Mouse (Mus musculus) embryonic stem cell, embryonic (primary cell): ENCODE measurements around the gene Gm11758.
"Not testable (repeated sequence)": the region's sequence is repeated elsewhere in the genome, so short reads cannot be mapped to it uniquely, and the experiment has no call there.

Experiments
- CTCF ChIA-PET, 4 experiments: fragments of 300-600 bp in 2 of 4; fragments of 350-600 bp in 2 of 4; sonication (Branson Sonifier 250); formaldehyde crosslinking; loops; one replicate each; lab custom pipeline; 2022; ENCODE audit warnings: inconsistent platforms in 2 of 4; lab: Charles Lee
- POLR2A ChIA-PET, 4 experiments: fragments of 300-600 bp in 2 of 4; fragments of 350-600 bp in 2 of 4; sonication (Branson Sonifier 250); formaldehyde crosslinking; loops; one replicate each; lab custom pipeline; 2022; ENCODE audit warnings: antibody characterized with exemption in 4 of 4, inconsistent platforms in 1 of 4; lab: Charles Lee

Gm11758 gene

GRCm38 (mm10) chr4:73876166-73876565 lies at the start of gene Gm11758:
Gene Gm11758 (minus strand): TSS chr4:73876266.
- POLR2A ChIA-PET, CTCF ChIA-PET: not testable (repeated sequence)

GRCm38 (mm10) chr4:73920660-73921059 lies 44.6 kb upstream of the Gm11758 start, which contains the start of gene Gm11756:
Gene Gm11756 (minus strand): TSS chr4:73920760.
- POLR2A ChIA-PET, CTCF ChIA-PET: not testable (repeated sequence)

GRCm38 (mm10) chr4:73905853-73906252 lies 29.8 kb upstream of the Gm11758 start, which contains the start of gene Gm13871:
Gene Gm13871 (minus strand): TSS chr4:73905953.
- POLR2A ChIA-PET: not testable (repeated sequence)

GRCm38 (mm10) chr4:73891012-73891411 lies 14.9 kb upstream of the Gm11758 start, which contains the start of gene Gm11757:
Gene Gm11757 (minus strand): TSS chr4:73891112.
- CTCF ChIA-PET, POLR2A ChIA-PET: not testable (repeated sequence)

More at GRCm38 (mm10) chr4:73905853-73906252, 29.8 kb upstream of the Gm11758 start, which contains the start of gene Gm13871:
- CTCF ChIA-PET: not testable (repeated sequence)

GRCm38 (mm10) chr4:73826587-73826986 lies 49.5 kb downstream of the Gm11758 start:
- POLR2A ChIA-PET: interaction anchor here in 1 of 4 experiments (0.7 kb wide), 1 partner anchor 76 kb away, joined by 3 read pairs; no protein-coding TSS in a partner anchor
- CTCF ChIA-PET: no interaction called here
